Mouse (Mus musculus) embryonic fibroblast, embryonic 13.5 days (primary cell): ENCODE measurements around the gene Mthfsl.
"Not testable (repeated sequence)": the region's sequence is repeated elsewhere in the genome, so short reads cannot be mapped to it uniquely, and the experiment has no call there.

Experiments used
- CTCF ChIP-seq: IDR thresholded peaks from 2 replicates; pipeline ENCODE4 v1.5.1; 2011; ENCODE audit warnings: mild to moderate bottlenecking, control low read depth, low read length, moderate library complexity, borderline replicate concordance; ENCODE audit not compliant: insufficient read depth
- POLR2A ChIP-seq: IDR thresholded peaks from 2 replicates; pipeline ENCODE4 v1.6.1; 2011; ENCODE audit warnings: low read depth, mild to moderate bottlenecking, control low read depth, low read length, moderate library complexity

DNA sequence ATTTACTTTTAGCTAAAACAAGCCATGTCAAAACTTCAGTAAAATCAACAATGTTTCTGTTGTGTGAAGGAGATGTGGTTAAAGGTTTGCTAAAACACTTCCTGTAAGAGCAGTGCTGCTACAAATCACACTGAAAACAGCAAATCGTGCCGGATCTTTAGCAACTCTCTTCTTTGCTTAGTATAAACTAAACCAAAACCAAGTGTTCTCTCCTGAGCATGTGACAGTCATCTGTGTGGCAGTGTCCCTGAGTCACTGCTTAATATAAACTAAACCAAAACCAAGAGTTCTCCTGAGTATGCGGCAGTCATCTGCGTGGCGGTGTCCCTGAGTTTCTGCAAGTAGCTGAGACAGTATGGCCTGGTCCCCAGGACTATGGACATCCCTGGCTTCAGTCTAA, 10.3 kb downstream of the Mthfsl start:
- not testable (repeated sequence) for TF ChIP-seq CTCF, POLR2A
